Mouse (Mus musculus) liver, adult 2 months (tissue): ENCODE data around the gene Fam71f1. TPM values are rescaled to one million over a fixed set of nuclear protein-coding genes. Genes with fewer than 3 reads are reported as not detected.

ENCODE experiments used
- DNase-seq: peaks from one replicate; pipeline ENCODE4 v3.0.0-alpha.2; 2011; ENCODE audit warnings: low read depth, low spot score; ENCODE audit errors: extremely low read depth
- H3K27ac ChIP-seq: fragments of 200-500 bp; replicated peaks from 2 replicates; pipeline ENCODE4 v1.5.1; 2012; ENCODE audit warnings: low read depth, mild to moderate bottlenecking, control low read depth, inconsistent platforms, low read length; ENCODE audit not compliant: insufficient read depth
- H3K27me3 ChIP-seq: fragments of 200-500 bp; 2 replicates; pipeline ENCODE4 v1.6.1; 2012; ENCODE audit warnings: mild to moderate bottlenecking, moderate library complexity, low read length, inconsistent platforms; ENCODE audit not compliant: control insufficient read depth, insufficient read depth
- H3K36me3 ChIP-seq: fragments of 200-500 bp; 2 replicates; pipeline ENCODE4 v1.6.1; 2012; ENCODE audit warnings: low read length, inconsistent platforms; ENCODE audit not compliant: control insufficient read depth, insufficient read depth
- H3K4me1 ChIP-seq: fragments of 200-500 bp; 2 replicates; pipeline ENCODE4 v1.6.1; 2011; ENCODE audit warnings: low read length; ENCODE audit not compliant: control insufficient read depth, insufficient read depth
- H3K4me3 ChIP-seq: fragments of 200-500 bp; 2 replicates; pipeline ENCODE4 v1.5.1; 2011; ENCODE audit warnings: low read depth, mild to moderate bottlenecking, control low read depth, low read length, moderate library complexity; ENCODE audit not compliant: insufficient read depth
- H3K79me2 ChIP-seq: fragments of 200-500 bp; 2 replicates; pipeline ENCODE4 v1.6.1; 2012; ENCODE audit warnings: inconsistent platforms, mild to moderate bottlenecking, low read length, moderate library complexity; ENCODE audit not compliant: control insufficient read depth, insufficient read depth
- H3K9ac ChIP-seq: fragments of 200-500 bp; 2 replicates; pipeline ENCODE4 v1.6.1; 2012; ENCODE audit warnings: low read depth, mild to moderate bottlenecking, control low read depth, inconsistent platforms, low read length
- CTCF ChIP-seq: fragments of 200-500 bp; IDR thresholded peaks from 2 replicates; pipeline ENCODE4 v1.5.1; 2011; ENCODE audit warnings: low read depth, low read length, control low read depth
- POLR2A ChIP-seq: fragments of 200-500 bp; IDR thresholded peaks from 2 replicates; pipeline ENCODE4 v1.6.1; 2011; ENCODE audit warnings: low read length, control low read depth; ENCODE audit not compliant: insufficient read depth; ENCODE audit errors: extremely low read depth
- WGBS: fragments of 180-500 bp; shearing (Covaris S2); methylation state at CpG from one replicate; pipeline ENCODE4 v1.1.7; 2018; 5-methylcytosine and 5-hydroxymethylcytosine counted together
- polyA plus RNA-seq: library from polyadenylated mRNA; depleted of rRNA; stranded (reverse); fragments of >200 nt; gene quantifications from 2 replicates; pipeline ENCODE4 v1.2.3, GENCODE M21; 2012
- total RNA-seq: library from RNA; depleted of rRNA; stranded (reverse); fragments of >200 nt; gene quantifications from 2 replicates; pipeline ENCODE4 v1.2.3, GENCODE M21; 2014

The Fam71f1 gene
- total and polyA plus RNA-seq, 2 experiments, result not detected

DNA sequence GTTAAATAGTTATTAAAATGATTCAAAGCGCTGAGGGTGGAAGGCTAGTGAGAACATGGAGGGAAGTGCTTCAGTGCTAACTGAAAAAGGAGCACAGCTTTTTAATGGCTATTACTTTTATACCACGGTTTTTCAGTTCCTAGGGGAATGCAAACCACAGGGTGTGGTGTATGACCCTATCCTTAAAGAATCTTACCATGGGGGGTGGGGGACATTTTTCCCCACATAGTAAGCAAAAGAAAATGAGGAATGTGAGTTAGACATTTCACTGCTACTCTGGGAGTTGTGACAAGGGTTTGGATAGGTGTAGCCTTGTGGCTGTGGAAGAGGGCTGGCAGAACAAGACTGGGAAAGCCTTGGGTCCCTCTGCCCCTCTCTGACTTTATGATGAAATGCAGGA lies 1.7 kb upstream of the Fam71f1 start:
- no peak overlapping the region for H3K9ac ChIP-seq
- no peak overlapping the region for H3K4me3 ChIP-seq
- no peak overlapping the region for H3K27ac ChIP-seq
- DNase-seq, result no peak
- no peaks in the 10 kb centered on the region for H3K4me1 ChIP-seq
- no peaks in the 10 kb centered on the region for H3K36me3 ChIP-seq
- H3K79me2 ChIP-seq, result no peaks in the 10 kb centered on the region
- H3K27me3 ChIP-seq, result no peaks in the 10 kb centered on the region
- TF ChIP-seq CTCF, result no peak
- TF ChIP-seq POLR2A, result no peak
- 83% methylated on average over 2 of the region's 2 CpGs for WGBS

DNA sequence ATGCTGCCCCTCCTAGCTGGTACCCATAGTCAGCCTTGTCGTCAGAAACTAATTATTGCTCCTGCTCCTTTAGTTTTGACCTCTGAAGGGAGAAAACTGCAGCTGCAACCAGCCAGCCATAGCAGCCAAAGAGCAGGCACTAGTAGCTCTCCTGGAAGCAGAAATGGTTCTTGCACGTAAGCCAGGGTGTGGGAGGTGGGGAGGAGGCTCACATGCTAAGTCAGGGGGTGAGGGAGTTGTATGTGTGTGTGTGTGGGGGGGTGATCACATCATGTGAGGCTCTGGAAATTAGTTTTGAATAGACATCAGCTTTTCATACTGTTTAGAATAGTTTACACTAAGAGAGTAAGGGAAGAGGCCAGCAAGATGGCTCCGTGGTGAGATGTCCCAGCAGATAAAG lies 999 bp upstream of the Fam71f1 start:
- H3K4me1 ChIP-seq, result no peaks in the 10 kb centered on the region
- TF ChIP-seq CTCF (no peak), POLR2A (no peak)
- H3K36me3 ChIP-seq, result no peaks in the 10 kb centered on the region
- no peak overlapping the region for H3K9ac ChIP-seq
- DNase-seq, result no peak
- WGBS, result 75% methylated on average over 3 of the region's 3 CpGs
- H3K79me2 ChIP-seq, result no peaks in the 10 kb centered on the region
- H3K27me3 ChIP-seq, result no peaks in the 10 kb centered on the region
- H3K27ac ChIP-seq, result no peak overlapping the region
- no peak overlapping the region for H3K4me3 ChIP-seq

DNA sequence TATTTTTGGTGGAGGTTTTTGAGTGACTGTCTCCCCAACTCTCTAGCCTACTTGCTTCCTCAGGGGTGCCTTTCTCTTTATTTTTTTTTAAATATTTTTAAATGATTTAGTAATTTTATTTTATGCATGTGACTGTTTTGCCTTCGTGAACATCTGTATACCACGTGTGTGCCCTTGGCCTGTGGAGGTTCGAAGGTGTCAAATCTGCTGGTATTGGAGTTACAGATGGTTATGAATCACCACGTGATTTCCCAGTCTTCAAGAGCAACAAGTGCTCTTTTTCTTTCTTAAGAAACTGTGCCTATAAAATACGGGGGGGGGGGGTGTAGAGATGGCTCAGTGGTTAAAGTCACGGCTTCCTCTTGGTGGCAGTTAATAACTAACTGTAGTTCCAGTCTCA lies 2.6 kb downstream of the Fam71f1 start:
- H3K27me3 ChIP-seq, result no peaks in the 10 kb centered on the region
- no peak overlapping the region for H3K9ac ChIP-seq
- H3K79me2 ChIP-seq, result no peaks in the 10 kb centered on the region
- DNase-seq, result no peak
- no peak overlapping the region for H3K4me3 ChIP-seq
- H3K36me3 ChIP-seq, result no peaks in the 10 kb centered on the region
- H3K27ac ChIP-seq, result no peak overlapping the region
- H3K4me1 ChIP-seq, result no peaks in the 10 kb centered on the region
- 85% methylated on average over 6 of the region's 6 CpGs for WGBS
- no peak for TF ChIP-seq POLR2A
- TF ChIP-seq CTCF, result no peak

DNA sequence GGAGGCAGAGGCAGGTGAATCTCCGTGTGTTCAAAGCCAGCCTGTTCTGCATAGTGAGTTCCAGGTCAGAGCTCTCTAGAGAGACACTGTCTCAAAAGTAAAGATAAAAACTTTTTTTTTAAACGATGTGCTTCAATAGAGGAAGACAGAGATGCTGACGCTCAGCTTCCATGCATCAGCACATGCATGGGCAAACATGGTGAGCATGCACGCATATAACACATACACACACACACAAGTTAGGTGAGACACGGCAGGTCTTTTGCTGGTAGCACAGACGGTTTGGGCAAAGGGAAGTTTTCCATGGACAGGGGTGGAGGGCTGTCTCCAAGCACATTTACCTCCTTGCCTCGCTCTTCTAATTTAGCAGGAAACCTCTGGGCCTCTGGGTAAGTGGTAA lies 3.2 kb downstream of the Fam71f1 start:
- Histone ChIP-seq H3K27ac (no peak overlapping the region), H3K4me1 (no peaks in the 10 kb centered on the region), H3K79me2 (no peaks in the 10 kb centered on the region), H3K36me3 (no peaks in the 10 kb centered on the region), H3K9ac (no peak overlapping the region), H3K27me3 (no peaks in the 10 kb centered on the region), H3K4me3 (no peak overlapping the region)
- no peak for TF ChIP-seq CTCF
- no peak for TF ChIP-seq POLR2A
- WGBS, result 93% methylated on average over 7 of the region's 7 CpGs
- DNase-seq, result no peak

GRCm38 (mm10) chr6:29322735-29323134 lies 3.8 kb downstream of the Fam71f1 start:
- H3K27me3 ChIP-seq, result no peaks in the 10 kb centered on the region
- no peaks in the 10 kb centered on the region for H3K4me1 ChIP-seq
- no peak overlapping the region for H3K4me3 ChIP-seq
- 72% methylated on average over 4 of the region's 4 CpGs for WGBS
- H3K27ac ChIP-seq, result no peak overlapping the region
- no peak for TF ChIP-seq CTCF
- no peak for TF ChIP-seq POLR2A
- H3K9ac ChIP-seq, result no peak overlapping the region
- no peak for DNase-seq
- H3K36me3 ChIP-seq, result no peaks in the 10 kb centered on the region
- no peaks in the 10 kb centered on the region for H3K79me2 ChIP-seq

- Histone ChIP-seq H3K79me2 (no peaks in the 10 kb centered on the region), H3K4me3 (no peak overlapping the region), H3K27me3 (no peaks in the 10 kb centered on the region), H3K9ac (no peak overlapping the region), H3K27ac (no peak overlapping the region), H3K36me3 (no peaks in the 10 kb centered on the region), H3K4me1 (no peaks in the 10 kb centered on the region)
- no peak for DNase-seq
- WGBS, result 81% methylated on average over 9 of the region's 9 CpGs
- no peak for TF ChIP-seq CTCF
- TF ChIP-seq POLR2A, result no peak
Observed at GRCm38 (mm10) chr6:29326961-29327360, 8.0 kb downstream of the Fam71f1 start.
